Mouse (Mus musculus) left cerebral cortex, adult 2 months (tissue): Measurements from ENCODE around the gene Zer1. TPM values are rescaled to one million over a fixed set of nuclear protein-coding genes. Genes with fewer than 3 reads are reported as not detected.

Experiments
- DNase-seq, 2 experiments: peaks; one replicate each; pipeline ENCODE4 v3.0.0; 2021 to 2022; ENCODE audit warnings: low spot score in 2 of 2, mixed read lengths in 1 of 2; ENCODE audit errors: extremely low spot score in 1 of 2
- H3K27ac ChIP-seq: fragments of 200-600 bp; 2 replicates; pipeline ENCODE4 v1.8.1; 2022
- H3K4me3 ChIP-seq: fragments of 200-600 bp; 2 replicates; pipeline ENCODE4 v1.8.1; 2022
- CTCF ChIP-seq: fragments of 200-600 bp; IDR thresholded peaks from 2 replicates; pipeline ENCODE4 v1.8.1; 2022; ENCODE audit warnings: antibody characterized with exemption, mild to moderate bottlenecking, moderate library complexity
- intact Hi-C: fragments of 180-260 bp; cut with DNase I; formaldehyde crosslinking; loops from one replicate; pipeline ENCODE4 v1.15.1; 2025
- total RNA-seq, 2 experiments: library from RNA; stranded (reverse); gene quantifications; 2 replicates each; pipeline ENCODE4 v1.2.3; 2021

The Zer1 gene
- total RNA-seq, 2 experiments from 2014 or later = 163 to 171 TPM

GRCm38 (mm10) chr2:30122766-30123165 lies 1.6 kb downstream of the Zer1 start:
- no peak for DNase-seq
- intact Hi-C loops = loop anchor here (5.0 kb wide), 1 partner anchor 155 kb away; the partner anchor contains the start of gene Sptan1

GRCm38 (mm10) chr2:30120269-30120668 lies 4.1 kb downstream of the Zer1 start:
- no peak for DNase-seq
- peak overlapping the region; percentile 86 for H3K27ac ChIP-seq
- intact Hi-C loops = loop anchor here (5.0 kb wide), 1 partner anchor 153 kb away; the partner anchor contains the start of gene Sptan1
- no peak for TF ChIP-seq CTCF
- H3K4me3 ChIP-seq = no peak overlapping the region

More at GRCm38 (mm10) chr2:30122766-30123165, 1.6 kb downstream of the Zer1 start:
- Histone ChIP-seq H3K4me3 (peak overlapping the region; percentile 79), H3K27ac (peak overlapping the region; percentile 99)
- TF ChIP-seq CTCF = no peak

- DNase-seq = peak; percentile 69 to 72
- Histone ChIP-seq H3K27ac (peak overlapping the region; percentile 86), H3K4me3 (no peak overlapping the region)
- intact Hi-C loops = loop anchor here (5.0 kb wide), 1 partner anchor 152 kb away; the partner anchor contains the start of gene Sptan1
- peak; percentile 2; the same call in 1 of the 2 replicates for TF ChIP-seq CTCF
Measured at GRCm38 (mm10) chr2:30119641-30120051, 4.7 kb downstream of the Zer1 start.

- no peak for DNase-seq
- TF ChIP-seq CTCF = no peak
- no peak overlapping the region for H3K4me3 ChIP-seq
- H3K27ac ChIP-seq = no peak overlapping the region
- intact Hi-C loops = no loop called here
Measured at GRCm38 (mm10) chr2:30112564-30112963, 11.8 kb downstream of the Zer1 start.

- intact Hi-C loops = no loop called here
- no peak for DNase-seq
- Histone ChIP-seq H3K4me3 (no peak overlapping the region), H3K27ac (no peak overlapping the region)
- no peak for TF ChIP-seq CTCF
Measured at GRCm38 (mm10) chr2:30111500-30111899, 12.9 kb downstream of the Zer1 start.

- Histone ChIP-seq H3K4me3 (no peak overlapping the region), H3K27ac (no peak overlapping the region)
- DNase-seq = no peak
- TF ChIP-seq CTCF = no peak
- intact Hi-C loops = no loop called here
Measured at GRCm38 (mm10) chr2:30108260-30108659, 16.1 kb downstream of the Zer1 start.

DNA sequence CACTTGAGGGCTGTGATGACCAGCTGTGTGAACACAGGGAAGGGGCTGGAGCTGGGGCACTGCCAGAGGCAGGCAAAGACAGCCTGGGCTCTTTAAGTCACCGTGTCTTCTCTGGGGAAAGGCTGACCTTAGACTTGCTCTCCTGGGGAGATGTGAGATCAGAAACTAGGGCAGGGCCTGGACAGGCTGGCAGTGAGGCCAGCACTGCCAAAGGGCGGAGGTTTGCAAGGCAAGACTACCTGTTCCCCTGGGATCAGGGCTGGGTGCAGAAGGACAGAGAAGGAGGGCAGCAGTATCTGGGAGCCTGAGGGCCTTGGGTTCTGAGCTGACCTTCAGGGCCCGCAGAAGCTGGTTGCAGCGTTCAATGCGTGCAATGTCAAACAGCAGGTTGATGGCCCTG lies 16.7 kb downstream of the Zer1 start:
- H3K27ac ChIP-seq = no peak overlapping the region
- DNase-seq = no peak
- intact Hi-C loops = no loop called here
- no peak overlapping the region for H3K4me3 ChIP-seq
- TF ChIP-seq CTCF = no peak

GRCm38 (mm10) chr2:30106364-30106763 lies 18.0 kb downstream of the Zer1 start:
- TF ChIP-seq CTCF = peak; percentile 67
- no peak for DNase-seq
- intact Hi-C loops = no loop called here

GRCm38 (mm10) chr2:30100214-30100613 lies 24.2 kb downstream of the Zer1 start:
- peak; percentile 12 for TF ChIP-seq CTCF
- intact Hi-C loops = no loop called here
- H3K4me3 ChIP-seq = no peak overlapping the region
- H3K27ac ChIP-seq = no peak overlapping the region
- no peak for DNase-seq

More at GRCm38 (mm10) chr2:30106364-30106763, 18.0 kb downstream of the Zer1 start:
- Histone ChIP-seq H3K4me3 (no peak overlapping the region), H3K27ac (no peak overlapping the region)

DNA sequence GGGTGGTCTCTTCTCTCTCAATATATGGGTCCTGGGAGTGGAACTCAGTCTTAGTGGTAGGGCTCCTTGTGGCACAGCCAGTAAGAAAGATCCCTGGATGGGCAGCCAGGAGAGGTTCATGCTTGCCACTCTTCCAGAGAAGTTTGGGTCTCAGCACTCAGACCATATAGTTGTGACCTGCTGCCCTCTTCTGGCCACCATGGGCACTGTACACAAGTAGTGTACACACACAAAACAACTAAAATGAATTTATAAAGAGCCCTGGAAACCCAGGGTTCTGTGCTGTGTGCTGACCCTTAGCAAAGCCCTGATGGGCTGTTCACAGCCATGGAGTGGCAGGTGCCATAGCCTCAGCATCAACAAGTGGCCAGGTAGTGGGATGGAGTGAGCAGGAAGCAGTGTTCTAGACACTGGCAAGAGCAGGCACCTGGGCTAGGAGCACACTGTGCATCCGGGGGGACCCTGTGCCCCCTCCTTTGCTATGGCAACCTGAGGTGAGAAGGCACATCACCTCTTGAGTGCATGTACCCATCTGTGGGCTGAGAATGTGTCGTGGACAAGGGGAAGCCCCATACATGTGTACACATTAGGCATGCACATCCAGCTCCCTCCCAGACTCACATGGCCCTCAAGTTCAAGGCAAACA lies 28.4 kb downstream of the Zer1 start:
- peak; percentile 64 for TF ChIP-seq CTCF
- Histone ChIP-seq H3K27ac (no peak overlapping the region), H3K4me3 (no peak overlapping the region)
- no peak for DNase-seq
- intact Hi-C loops = loop anchor here (2.0 kb wide), 1 partner anchor 19 kb away; the partner anchor contains the start of gene Pkn3

DNA sequence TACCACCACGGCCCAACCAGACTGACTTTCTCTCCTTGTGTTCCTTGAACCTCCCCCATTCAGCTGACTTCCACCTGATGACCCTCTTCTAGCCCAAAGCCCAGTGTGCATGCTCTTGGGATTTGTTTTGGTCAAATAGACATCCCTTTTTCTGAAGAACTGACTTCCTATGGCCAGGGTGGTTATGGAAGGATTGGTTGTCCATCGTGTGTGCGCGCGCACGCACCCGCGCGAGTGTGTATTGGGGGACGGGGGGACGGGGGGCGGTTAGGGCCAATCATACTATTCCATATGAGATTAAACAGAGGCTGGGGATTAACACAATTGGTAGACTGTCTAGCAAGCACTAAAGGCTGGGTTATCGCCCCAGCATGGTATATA lies 30.2 kb downstream of the Zer1 start:
- Histone ChIP-seq H3K4me3 (peak overlapping the region; percentile 74), H3K27ac (peak overlapping the region; percentile 66)
- DNase-seq = no peak
- no peak for TF ChIP-seq CTCF
- intact Hi-C loops = no loop called here

GRCm38 (mm10) chr2:30093471-30094207 lies 30.7 kb downstream of the Zer1 start, which contains the start of gene Zdhhc12:
Gene Zdhhc12, minus strand, starts transcription at chr2:30093648.
- peak within 1 kb of the TSS; percentile 66 for H3K27ac ChIP-seq
- intact Hi-C loops = no loop called here
- peak within 1 kb of the TSS; percentile 74 for H3K4me3 ChIP-seq
- TF ChIP-seq CTCF = no peak
- DNase-seq = peak; percentile 84 to 93
